Mouse (Mus musculus) heart, embryonic 14.5 days (tissue): ENCODE results near the gene Fam71f2. TPM values are rescaled to one million over a fixed set of nuclear protein-coding genes. Genes with fewer than 3 reads are reported as not detected.

ENCODE experiments used
- ATAC-seq: fragments of 200-750 bp; cut with Nextera tagmentation; 2 replicates; pipeline ENCODE4 v1.8.0; 2017; ENCODE audit warnings: low read depth, moderate TSS enrichment; ENCODE audit not compliant: insufficient number of reproducible peaks, insufficient read depth, low FRiP score
- H3K27ac ChIP-seq, 2 experiments: fragments of 200-500 bp in 1 of 2; fragments of 300-500 bp in 1 of 2; sonication (generic) in 1 of 2; replicated peaks in 1 of 2; 2 replicates each; pipeline ENCODE4 v1.5.1; 2012 to 2014; ENCODE audit warnings: low read depth in 2 of 2, low read length in 2 of 2, control low read depth in 1 of 2, mild to moderate bottlenecking in 1 of 2, mixed read lengths in 1 of 2; ENCODE audit not compliant: control insufficient read depth in 1 of 2, insufficient read depth in 1 of 2
- H3K27me3 ChIP-seq: fragments of 300-500 bp; sonication (generic); 2 replicates; pipeline ENCODE4 v1.6.1; 2014; ENCODE audit warnings: mild to moderate bottlenecking, low read length, control low read depth; ENCODE audit not compliant: control insufficient read depth, insufficient read depth
- H3K36me3 ChIP-seq: fragments of 300-500 bp; sonication (generic); 2 replicates; pipeline ENCODE4 v1.6.1; 2014; ENCODE audit warnings: mild to moderate bottlenecking, control low read depth, low read length, mixed read lengths; ENCODE audit not compliant: control insufficient read depth, insufficient read depth
- H3K4me1 ChIP-seq, 2 experiments: fragments of 200-500 bp in 1 of 2; fragments of 300-500 bp in 1 of 2; sonication (generic) in 1 of 2; 2 replicates each; pipeline ENCODE4 v1.6.1; 2012 to 2014; ENCODE audit warnings: low read length in 2 of 2, control low read depth in 1 of 2, mixed read lengths in 1 of 2; ENCODE audit not compliant: control insufficient read depth in 2 of 2, insufficient read depth in 2 of 2
- H3K4me2 ChIP-seq: fragments of 300-500 bp; sonication (generic); 2 replicates; pipeline ENCODE4 v1.6.1; 2014; ENCODE audit warnings: mild to moderate bottlenecking, low read length
- H3K4me3 ChIP-seq, 2 experiments: fragments of 200-500 bp in 1 of 2; fragments of 300-500 bp in 1 of 2; sonication (generic) in 1 of 2; 2 replicates each; pipeline ENCODE4 v1.5.1; 2012 to 2014; ENCODE audit warnings: low read length in 2 of 2, mild to moderate bottlenecking in 2 of 2, control low read depth in 1 of 2, low read depth in 1 of 2, moderate library complexity in 1 of 2; ENCODE audit not compliant: control insufficient read depth in 1 of 2, insufficient read depth in 1 of 2
- H3K9ac ChIP-seq: fragments of 300-500 bp; sonication (generic); 2 replicates; pipeline ENCODE4 v1.6.1; 2014; ENCODE audit warnings: mild to moderate bottlenecking, low read length
- H3K9me3 ChIP-seq: fragments of 300-500 bp; sonication (generic); 2 replicates; pipeline ENCODE4 v1.6.1; 2016; ENCODE audit warnings: low read length, control low read depth; ENCODE audit not compliant: control insufficient read depth
- WGBS: fragments of 180-500 bp; shearing (Covaris S2); extraction: QIAGEN DNeasy Blood & Tissue Kit; methylation state at CpG from one replicate; pipeline ENCODE4 v1.1.7; 2014; 5-methylcytosine and 5-hydroxymethylcytosine counted together
- polyA plus RNA-seq: library from polyadenylated mRNA; unstranded; fragments of >200 nt; fragmentation: Nextera tagmentation; extraction: Ambion mirVana; gene quantifications from 2 replicates; pipeline ENCODE4 v1.2.1, GENCODE M21; 2014

The Fam71f2 gene
- polyA plus RNA-seq, 1 experiment from 2014 or later, result 0.20 TPM

- H3K4me2 ChIP-seq, result peak overlapping the region; percentile 24; the same call in 1 of the 2 replicates
- H3K27me3 ChIP-seq, result no peaks in the 10 kb centered on the region
- H3K4me1 ChIP-seq, result peaks cover under 1 to 9% of the 10 kb centered on the region in 2 experiments; a peak in 2 of 4 replicates
- H3K9me3 ChIP-seq, result no peaks in the 10 kb centered on the region
- peak overlapping the region; percentile 68 to 84 for H3K27ac ChIP-seq
- no peak overlapping the region for H3K4me3 ChIP-seq
- peaks cover 17% of the 10 kb centered on the region for H3K36me3 ChIP-seq
- peak; percentile 72 for ATAC-seq
- 10% methylated on average over 8 of the region's 8 CpGs for WGBS
- H3K9ac ChIP-seq, result 0 out of 2 replicates have a peak overlapping the region, but pooled peaks have one; percentile 30
These were observed 703 bp upstream of the Fam71f2 start for GRCm38 (mm10) chr6:29278513-29279267.

GRCm38 (mm10) chr6:29280671-29281070 lies 1.3 kb downstream of the Fam71f2 start:
- Histone ChIP-seq H3K9me3 (no peaks in the 10 kb centered on the region), H3K36me3 (peaks cover 4% of the 10 kb centered on the region), H3K4me1 (peaks cover 0 to 8% of the 10 kb centered on the region in 2 experiments; a peak in 1 of 4 replicates), H3K27me3 (no peaks in the 10 kb centered on the region), H3K27ac (no peak overlapping the region), H3K4me3 (no peak overlapping the region), H3K9ac (no peak overlapping the region), H3K4me2 (no peak overlapping the region)
- 58% methylated on average over 7 of the region's 7 CpGs for WGBS
- ATAC-seq, result no peak

- Histone ChIP-seq H3K9me3 (no peaks in the 10 kb centered on the region), H3K4me3 (no peak overlapping the region), H3K4me1 (no peaks in the 10 kb centered on the region), H3K27me3 (no peaks in the 10 kb centered on the region; the same call in 1 of the 2 replicates), H3K27ac (no peak overlapping the region), H3K9ac (no peak overlapping the region), H3K4me2 (no peak overlapping the region), H3K36me3 (no peaks in the 10 kb centered on the region)
- 74% methylated on average over 7 of the region's 7 CpGs for WGBS
- ATAC-seq, result no peak
These were observed 7.5 kb downstream of the Fam71f2 start for GRCm38 (mm10) chr6:29286870-29287269.

- WGBS, result 52% methylated on average over 6 of the region's 6 CpGs
These were observed 8.1 kb downstream of the Fam71f2 start for GRCm38 (mm10) chr6:29287481-29287880.

GRCm38 (mm10) chr6:29287944-29288343 lies 8.6 kb downstream of the Fam71f2 start:
- Histone ChIP-seq H3K4me2 (no peak overlapping the region), H3K4me3 (no peak overlapping the region), H3K27me3 (no peaks in the 10 kb centered on the region; the same call in 1 of the 2 replicates), H3K4me1 (no peaks in the 10 kb centered on the region), H3K36me3 (no peaks in the 10 kb centered on the region), H3K27ac (no peak overlapping the region), H3K9me3 (no peaks in the 10 kb centered on the region), H3K9ac (no peak overlapping the region)
- WGBS, result 68% methylated on average over 5 of the region's 5 CpGs
- no peak for ATAC-seq

More at GRCm38 (mm10) chr6:29287481-29287880, 8.1 kb downstream of the Fam71f2 start:
- Histone ChIP-seq H3K27ac (no peak overlapping the region), H3K27me3 (no peaks in the 10 kb centered on the region; the same call in 1 of the 2 replicates), H3K4me3 (no peak overlapping the region), H3K9me3 (no peaks in the 10 kb centered on the region), H3K4me1 (no peaks in the 10 kb centered on the region), H3K9ac (no peak overlapping the region), H3K36me3 (no peaks in the 10 kb centered on the region), H3K4me2 (no peak overlapping the region)
- ATAC-seq, result no peak

GRCm38 (mm10) chr6:29288651-29289050 lies 9.3 kb downstream of the Fam71f2 start:
- Histone ChIP-seq H3K36me3 (no peaks in the 10 kb centered on the region), H3K4me2 (no peak overlapping the region), H3K4me1 (no peaks in the 10 kb centered on the region), H3K27me3 (no peaks in the 10 kb centered on the region; the same call in 1 of the 2 replicates), H3K27ac (no peak overlapping the region), H3K9me3 (no peaks in the 10 kb centered on the region), H3K4me3 (no peak overlapping the region), H3K9ac (no peak overlapping the region)
- WGBS, result 59% methylated on average over 6 of the region's 6 CpGs
- ATAC-seq, result no peak

GRCm38 (mm10) chr6:29299112-29299511 lies 19.7 kb downstream of the Fam71f2 start:
- H3K27me3 ChIP-seq, result no peaks in the 10 kb centered on the region
- no peaks in the 10 kb centered on the region for H3K9me3 ChIP-seq
- no peak overlapping the region for H3K9ac ChIP-seq
- no peaks in the 10 kb centered on the region for H3K4me1 ChIP-seq
- H3K4me3 ChIP-seq, result no peak overlapping the region
- H3K4me2 ChIP-seq, result no peak overlapping the region
- no peak for ATAC-seq
- no peaks in the 10 kb centered on the region for H3K36me3 ChIP-seq
- H3K27ac ChIP-seq, result no peak overlapping the region
- WGBS, result 61% methylated on average over 2 of the region's 2 CpGs
